Mouse (Mus musculus): ENCODE measurements around the gene Lsm14a. TPM values are rescaled to one million over a fixed set of nuclear protein-coding genes. Genes with fewer than 3 reads are reported as not detected.
"Not testable (repeated sequence)": the region's sequence is repeated elsewhere in the genome, so short reads cannot be mapped to it uniquely, and the experiment has no call there.

Gene Lsm14a
- polyA plus RNA-seq, 1 experiment from 2014 or later: 40.0 TPM

GRCm38 (mm10) chr7:34339164-34339489 is 54.0 kb downstream of the Lsm14a start:
- no peaks in the 10 kb centered on the region for H3K27me3 ChIP-seq (ENCODE audit: control insufficient read depth, insufficient read depth, low read length)
- H3K4me1 ChIP-seq (ENCODE audit: control insufficient read depth in 2 of 2, insufficient read depth in 2 of 2, low read length in 2 of 2): peaks cover 17 to 30% of the 10 kb centered on the region in 2 experiments
- no peak overlapping the region for H3K9ac ChIP-seq (ENCODE audit: low read length)
- WGBS: 58% methylated on average over 5 of the region's 5 CpGs
- no peak for ATAC-seq (ENCODE audit: insufficient number of reproducible peaks, insufficient read depth, low FRiP score, low read depth)
- peak overlapping the region; percentile 80 to 85 for H3K27ac ChIP-seq (replicated peaks in 1 of 2; ENCODE audit: control insufficient read depth in 1 of 2, insufficient read depth in 1 of 2, low read depth in 2 of 2, low read length in 2 of 2)
- no peak overlapping the region for H3K4me3 ChIP-seq (ENCODE audit: control insufficient read depth in 1 of 2, insufficient read depth in 1 of 2, low read depth in 1 of 2, low read length in 2 of 2)
- H3K9me3 ChIP-seq (ENCODE audit: control insufficient read depth, low read length): peaks cover 2% of the 10 kb centered on the region; the same call in 1 of the 2 replicates
- peaks cover 45% of the 10 kb centered on the region for H3K36me3 ChIP-seq (ENCODE audit: control insufficient read depth, insufficient read depth, low read length)
- H3K4me2 ChIP-seq (ENCODE audit: low read length): no peak overlapping the region

- WGBS: 31% methylated on average over 9 of the region's 9 CpGs
- peak; percentile 59; the same call in 1 of the 2 replicates for ATAC-seq (ENCODE audit: insufficient number of reproducible peaks, insufficient read depth, low FRiP score, low read depth)
- peaks cover 40% of the 10 kb centered on the region for H3K36me3 ChIP-seq (ENCODE audit: control insufficient read depth, insufficient read depth, low read length)
- H3K4me3 ChIP-seq (ENCODE audit: control insufficient read depth in 1 of 2, insufficient read depth in 1 of 2, low read depth in 1 of 2, low read length in 2 of 2): no peak overlapping the region
- H3K9ac ChIP-seq (ENCODE audit: low read length): no peak overlapping the region
- H3K27me3 ChIP-seq (ENCODE audit: control insufficient read depth, insufficient read depth, low read length): no peaks in the 10 kb centered on the region
- peak overlapping the region; percentile 80 to 85 for H3K27ac ChIP-seq (replicated peaks in 1 of 2; ENCODE audit: control insufficient read depth in 1 of 2, insufficient read depth in 1 of 2, low read depth in 2 of 2, low read length in 2 of 2)
- peaks cover 17 to 30% of the 10 kb centered on the region in 2 experiments for H3K4me1 ChIP-seq (ENCODE audit: control insufficient read depth in 2 of 2, insufficient read depth in 2 of 2, low read length in 2 of 2)
- peak overlapping the region; percentile 32; the same call in 1 of the 2 replicates for H3K4me2 ChIP-seq (ENCODE audit: low read length)
- H3K9me3 ChIP-seq (ENCODE audit: control insufficient read depth, low read length): peaks cover 2% of the 10 kb centered on the region; the same call in 1 of the 2 replicates
These were observed 54.5 kb downstream of the Lsm14a start for GRCm38 (mm10) chr7:34338445-34339163.

GRCm38 (mm10) chr7:34337268-34337667 is 55.8 kb downstream of the Lsm14a start:
- no peak overlapping the region for H3K4me3 ChIP-seq (ENCODE audit: control insufficient read depth in 1 of 2, insufficient read depth in 1 of 2, low read depth in 1 of 2, low read length in 2 of 2)
- H3K9me3 ChIP-seq (ENCODE audit: control insufficient read depth, low read length): peaks cover 2% of the 10 kb centered on the region; the same call in 1 of the 2 replicates
- no peak for ATAC-seq (ENCODE audit: insufficient number of reproducible peaks, insufficient read depth, low FRiP score, low read depth)
- H3K4me2 ChIP-seq (ENCODE audit: low read length): no peak overlapping the region
- WGBS: 87% methylated on average over 2 of the region's 2 CpGs
- H3K9ac ChIP-seq (ENCODE audit: low read length): no peak overlapping the region
- peaks cover 27% of the 10 kb centered on the region for H3K36me3 ChIP-seq (ENCODE audit: control insufficient read depth, insufficient read depth, low read length)
- no peaks in the 10 kb centered on the region for H3K27me3 ChIP-seq (ENCODE audit: control insufficient read depth, insufficient read depth, low read length)
- H3K27ac ChIP-seq (replicated peaks in 1 of 2; ENCODE audit: control insufficient read depth in 1 of 2, insufficient read depth in 1 of 2, low read depth in 2 of 2, low read length in 2 of 2): no peak overlapping the region
- H3K4me1 ChIP-seq (ENCODE audit: control insufficient read depth in 2 of 2, insufficient read depth in 2 of 2, low read length in 2 of 2): peaks cover 17 to 30% of the 10 kb centered on the region in 2 experiments

- WGBS: 96% methylated on average over 1 of the region's 1 CpGs
- H3K4me3 ChIP-seq (ENCODE audit: control insufficient read depth in 1 of 2, insufficient read depth in 1 of 2, low read depth in 1 of 2, low read length in 2 of 2); H3K27ac ChIP-seq (replicated peaks in 1 of 2; ENCODE audit: control insufficient read depth in 1 of 2, insufficient read depth in 1 of 2, low read depth in 2 of 2, low read length in 2 of 2); H3K27me3 ChIP-seq (ENCODE audit: control insufficient read depth, insufficient read depth, low read length); ATAC-seq (ENCODE audit: insufficient number of reproducible peaks, insufficient read depth, low FRiP score, low read depth); H3K9ac ChIP-seq (ENCODE audit: low read length); H3K4me2 ChIP-seq (ENCODE audit: low read length); H3K9me3 ChIP-seq (ENCODE audit: control insufficient read depth, low read length): not testable (repeated sequence)
- Histone ChIP-seq H3K4me1 (ENCODE audit: control insufficient read depth in 2 of 2, insufficient read depth in 2 of 2, low read length in 2 of 2) (peaks cover 17 to 30% of the 10 kb centered on the region in 2 experiments), H3K36me3 (ENCODE audit: control insufficient read depth, insufficient read depth, low read length) (peaks cover 20% of the 10 kb centered on the region)
These were observed 56.6 kb downstream of the Lsm14a start for GRCm38 (mm10) chr7:34336545-34336944.

GRCm38 (mm10) chr7:34327493-34327892 is 65.6 kb downstream of the Lsm14a start:
- WGBS: 22% methylated on average over 3 of the region's 3 CpGs
- Histone ChIP-seq H3K4me2 (ENCODE audit: low read length) (no peak overlapping the region), H3K27me3 (ENCODE audit: control insufficient read depth, insufficient read depth, low read length) (no peaks in the 10 kb centered on the region), H3K4me1 (ENCODE audit: control insufficient read depth in 2 of 2, insufficient read depth in 2 of 2, low read length in 2 of 2) (no peaks in the 10 kb centered on the region; a peak in 1 of 4 replicates), H3K27ac (replicated peaks in 1 of 2; ENCODE audit: control insufficient read depth in 1 of 2, insufficient read depth in 1 of 2, low read depth in 2 of 2, low read length in 2 of 2) (peak overlapping the region; percentile 36 to 46; a peak in 2 of 4 replicates), H3K4me3 (ENCODE audit: control insufficient read depth in 1 of 2, insufficient read depth in 1 of 2, low read depth in 1 of 2, low read length in 2 of 2) (no peak overlapping the region), H3K36me3 (ENCODE audit: control insufficient read depth, insufficient read depth, low read length) (no peaks in the 10 kb centered on the region), H3K9ac (ENCODE audit: low read length) (no peak overlapping the region), H3K9me3 (ENCODE audit: control insufficient read depth, low read length) (peaks cover 4% of the 10 kb centered on the region; the same call in 1 of the 2 replicates)
- ATAC-seq (ENCODE audit: insufficient number of reproducible peaks, insufficient read depth, low FRiP score, low read depth): peak; percentile 56; the same call in 1 of the 2 replicates

GRCm38 (mm10) chr7:34324857-34325256 is 68.3 kb downstream of the Lsm14a start:
- Histone ChIP-seq H3K4me3 (ENCODE audit: control insufficient read depth in 1 of 2, insufficient read depth in 1 of 2, low read depth in 1 of 2, low read length in 2 of 2) (no peak overlapping the region), H3K4me2 (ENCODE audit: low read length) (no peak overlapping the region), H3K36me3 (ENCODE audit: control insufficient read depth, insufficient read depth, low read length) (no peaks in the 10 kb centered on the region), H3K27me3 (ENCODE audit: control insufficient read depth, insufficient read depth, low read length) (no peaks in the 10 kb centered on the region), H3K4me1 (ENCODE audit: control insufficient read depth in 2 of 2, insufficient read depth in 2 of 2, low read length in 2 of 2) (peaks cover 3 to 4% of the 10 kb centered on the region in 2 experiments; a peak in 2 of 4 replicates), H3K27ac (replicated peaks in 1 of 2; ENCODE audit: control insufficient read depth in 1 of 2, insufficient read depth in 1 of 2, low read depth in 2 of 2, low read length in 2 of 2) (no peak overlapping the region), H3K9me3 (ENCODE audit: control insufficient read depth, low read length) (peaks cover 4% of the 10 kb centered on the region; the same call in 1 of the 2 replicates), H3K9ac (ENCODE audit: low read length) (no peak overlapping the region)
- WGBS: 88% methylated on average over 1 of the region's 1 CpGs
- no peak for ATAC-seq (ENCODE audit: insufficient number of reproducible peaks, insufficient read depth, low FRiP score, low read depth)

- no peak for ATAC-seq (ENCODE audit: insufficient number of reproducible peaks, insufficient read depth, low FRiP score, low read depth)
- Histone ChIP-seq H3K9me3 (ENCODE audit: control insufficient read depth, low read length) (peaks cover 4% of the 10 kb centered on the region; the same call in 1 of the 2 replicates), H3K36me3 (ENCODE audit: control insufficient read depth, insufficient read depth, low read length) (no peaks in the 10 kb centered on the region), H3K4me3 (ENCODE audit: control insufficient read depth in 1 of 2, insufficient read depth in 1 of 2, low read depth in 1 of 2, low read length in 2 of 2) (no peak overlapping the region), H3K4me2 (ENCODE audit: low read length) (no peak overlapping the region), H3K9ac (ENCODE audit: low read length) (no peak overlapping the region), H3K4me1 (ENCODE audit: control insufficient read depth in 2 of 2, insufficient read depth in 2 of 2, low read length in 2 of 2) (peaks cover 3 to 4% of the 10 kb centered on the region in 2 experiments; a peak in 2 of 4 replicates), H3K27me3 (ENCODE audit: control insufficient read depth, insufficient read depth, low read length) (no peaks in the 10 kb centered on the region), H3K27ac (replicated peaks in 1 of 2; ENCODE audit: control insufficient read depth in 1 of 2, insufficient read depth in 1 of 2, low read depth in 2 of 2, low read length in 2 of 2) (no peak overlapping the region)
- 100% methylated on average over 2 of the region's 2 CpGs for WGBS
These were observed 69.1 kb downstream of the Lsm14a start for GRCm38 (mm10) chr7:34324005-34324404.
